In the genomic region with DNA sequence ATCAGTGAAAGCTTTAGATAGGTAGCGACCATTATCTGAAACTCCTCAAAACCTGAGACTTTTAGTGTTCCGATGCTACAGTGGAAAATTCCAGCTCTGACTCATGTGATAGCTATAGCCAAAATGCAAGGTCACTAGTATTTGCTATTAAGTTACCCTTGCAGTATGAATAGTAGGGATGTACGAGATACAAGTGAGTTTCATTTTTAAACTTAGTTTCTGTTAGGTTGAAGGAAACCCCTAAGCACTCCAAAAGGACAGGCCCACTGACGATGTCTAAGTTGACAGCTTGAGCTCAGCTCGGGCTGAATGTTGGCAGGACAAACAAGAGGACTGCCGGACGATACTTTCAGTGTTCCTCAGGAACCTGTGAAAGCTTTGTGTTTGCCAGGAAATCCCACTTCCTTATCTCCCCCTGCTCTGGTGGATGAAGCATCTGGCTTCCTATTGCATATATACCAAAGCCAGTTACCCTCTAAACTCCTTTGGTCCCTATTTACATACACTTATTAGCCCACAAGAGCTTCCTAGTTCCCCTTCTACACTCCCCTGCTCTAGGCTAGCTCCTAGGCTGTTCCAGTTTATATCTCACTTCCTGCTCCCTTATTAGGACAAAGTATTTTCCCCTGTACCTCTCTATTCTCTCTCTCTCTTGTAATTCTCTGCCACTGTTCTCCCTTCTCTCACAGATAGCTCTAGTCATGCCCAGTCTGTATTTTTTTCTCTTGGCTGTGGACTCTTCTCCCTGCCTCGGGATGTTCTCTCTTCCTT, we compare ENCODE assay signal across 14 mouse cellular contexts. TPM values are rescaled to one million over a fixed set of nuclear protein-coding genes. Genes with fewer than 3 reads are reported as not detected.
DNase-seq lines count a peak whose midpoint lies in the region; ATAC-seq and TF ChIP-seq lines count a peak whose summit lies in the region.
"Had no signal": no experiment of that assay in that cellular context is flagged by ENCODE, and none has a peak within 500 bp of the region (broad histone marks: within the 10 kb centered on the region; RNA-seq: fewer than 3 reads in every experiment).

No protein-coding gene starts in this region.

- WGBS in liver, embryonic 16.5 days (ENCODE audit: insufficient replicate concordance): 25% methylated on average over 8 of the region's 8 CpGs

- no peaks in the 10 kb centered on the region for H3K9me3 ChIP-seq in liver, embryonic 16.5 days (replicated peaks; ENCODE audit: control insufficient read depth, low read length)

- H3K27ac ChIP-seq in embryonic fibroblast, embryonic 13.5 days (ENCODE audit: insufficient read depth, low read length): peak overlapping the region; percentile 88
- no peak overlapping the region for H3K27ac ChIP-seq in liver, embryonic 16.5 days (ENCODE audit: low read length)

- no peaks in the 10 kb centered on the region for H3K36me3 ChIP-seq in liver, embryonic 16.5 days (ENCODE audit: control insufficient read depth, insufficient read depth)

- no peak overlapping the region for H3K9ac ChIP-seq in liver, embryonic 16.5 days (ENCODE audit: low read depth, low read length)

- ATAC-seq in liver, embryonic 16.5 days (ENCODE audit: low read depth): peak; percentile 7; the same call in 1 of the 2 replicates

- no peak for TF ChIP-seq CTCF in embryonic fibroblast, embryonic 13.5 days (IDR thresholded peaks at IDR 0.05; ENCODE audit: borderline replicate concordance, insufficient read depth, low read length)

- peaks cover 11% of the 10 kb centered on the region for H3K4me1 ChIP-seq in embryonic fibroblast, embryonic 13.5 days (ENCODE audit: control insufficient read depth, insufficient read depth, low read length)
- H3K4me1 ChIP-seq in liver, embryonic 16.5 days (ENCODE audit: control insufficient read depth, low read depth, low read length): no peaks in the 10 kb centered on the region

- TF ChIP-seq POLR2A in embryonic fibroblast, embryonic 13.5 days (IDR thresholded peaks at IDR 0.05; ENCODE audit: low read depth, low read length): no peak

- DNase-seq in heart, adult 18-20 months: peak; percentile 31 to 50
- DNase-seq in heart, adult 8-10 months (ENCODE audit: low spot score): no peak
- peak; percentile 55 for DNase-seq in 416B (ENCODE audit: low read depth)
- DNase-seq in yolk sac, embryonic 10.5 days (ENCODE audit: low spot score): no peak
- no peak for DNase-seq in cerebellum, adult 18-20 months
- DNase-seq in retina, embryonic 14.5 days (ENCODE audit: low spot score): no peak
- DNase-seq: cerebellum, postnatal 10 days; kidney, adult 9 months; midbrain, embryonic 14.5 days had no signal

- no peak overlapping the region for H3K4me3 ChIP-seq in embryonic fibroblast, embryonic 13.5 days (ENCODE audit: insufficient read depth, low read length)
- no peak overlapping the region for H3K4me3 ChIP-seq in liver, embryonic 16.5 days (ENCODE audit: low read depth, low read length)

- no peaks in the 10 kb centered on the region for H3K27me3 ChIP-seq in liver, embryonic 16.5 days (ENCODE audit: control insufficient read depth, insufficient read depth, low read depth, low read length)

- H3K4me2 ChIP-seq in liver, embryonic 16.5 days (ENCODE audit: low read depth, low read length): no peak overlapping the region

RNA-seq across cellular contexts. Expression of gene 9230104L09Rik, which starts 8.0 kb away (rescaled TPM):
- total RNA-seq in heart, adult 18-20 months (2021): under 1 TPM in 1 of 2 experiments, not detected in 1; 0.72 TPM
- total RNA-seq in heart, adult 8-10 months (2022): 1 to 10 TPM in 2 of 4 experiments, under 1 TPM in 2; 0.63 to 1.4 (median 0.89) TPM
- polyA plus RNA-seq in embryonic fibroblast, embryonic 13.5 days (2011; ENCODE audit: insufficient read length, low read depth, missing spikeins): not detected in 2 replicates
- not detected in 2 replicates for polyA plus RNA-seq in liver, embryonic 16.5 days (2015; fragmentation: Nextera tagmentation; extraction: Ambion mirVana)
- total RNA-seq: left cerebral cortex, adult 8-10 months had no signal
- polyA plus RNA-seq: midbrain, embryonic 14.5 days had no signal

RNA-seq across cellular contexts. Expression of gene Cst3, which starts 18.7 kb away (rescaled TPM):
- 100 to 1,000 TPM; 907 to 950 TPM for total RNA-seq in heart, adult 18-20 months (2021)
- 1,000 to 10,000 TPM in 1 of 4 experiments, 100 to 1,000 TPM in 3; 949 to 1,042 (median 983) TPM for total RNA-seq in heart, adult 8-10 months (2022)
- polyA plus RNA-seq in embryonic fibroblast, embryonic 13.5 days (2011; ENCODE audit: insufficient read length, low read depth, missing spikeins): 381 and 419 TPM in 2 replicates
- polyA plus RNA-seq in liver, embryonic 16.5 days (2015; fragmentation: Nextera tagmentation; extraction: Ambion mirVana): 179 and 183 TPM in 2 replicates

RNA-seq across cellular contexts. Expression of gene Cst9, which starts 21.9 kb away (rescaled TPM):
- total RNA-seq in heart, adult 18-20 months (2021): under 1 TPM; 0.82 to 0.90 TPM
- 1 to 10 TPM in 1 of 4 experiments, under 1 TPM in 3; 0.54 to 1.1 (median 0.83) TPM for total RNA-seq in heart, adult 8-10 months (2022)
- polyA plus RNA-seq in embryonic fibroblast, embryonic 13.5 days (2011; ENCODE audit: insufficient read length, low read depth, missing spikeins): not detected in 2 replicates
- polyA plus RNA-seq in liver, embryonic 16.5 days (2015; fragmentation: Nextera tagmentation; extraction: Ambion mirVana): not detected in 2 replicates
- total RNA-seq: adrenal gland, adult 18-20 months; left cerebral cortex, adult 8-10 months had no signal
- polyA plus RNA-seq: midbrain, embryonic 14.5 days had no signal

RNA-seq across cellular contexts. Expression of gene Cst13, which starts 36.9 kb away (rescaled TPM):
- total RNA-seq in heart, adult 18-20 months (2021): not detected
- not detected for total RNA-seq in heart, adult 8-10 months (2022)
- polyA plus RNA-seq in embryonic fibroblast, embryonic 13.5 days (2011; ENCODE audit: insufficient read length, low read depth, missing spikeins): not detected in 2 replicates
- polyA plus RNA-seq in liver, embryonic 16.5 days (2015; fragmentation: Nextera tagmentation; extraction: Ambion mirVana): not detected in 2 replicates
- total RNA-seq: adrenal gland, adult 18-20 months; left cerebral cortex, adult 8-10 months had no signal
- polyA plus RNA-seq: gonadal fat pad, adult 2 months; midbrain, embryonic 14.5 days had no signal

RNA-seq across cellular contexts. Expression of gene Cst8, which starts 58.2 kb away (rescaled TPM):
- not detected for total RNA-seq in heart, adult 18-20 months (2021)
- total RNA-seq in heart, adult 8-10 months (2022): not detected
- polyA plus RNA-seq in embryonic fibroblast, embryonic 13.5 days (2011; ENCODE audit: insufficient read length, low read depth, missing spikeins): not detected in 2 replicates
- polyA plus RNA-seq in liver, embryonic 16.5 days (2015; fragmentation: Nextera tagmentation; extraction: Ambion mirVana): 0.43 and 0.79 TPM in 2 replicates
- total RNA-seq: left cerebral cortex, adult 8-10 months had no signal
- polyA plus RNA-seq: midbrain, embryonic 14.5 days had no signal

Comparison
In these comparisons a context has a peak if more than half of its experiments do, and no peak if none do; other contexts are left out.
1. DNase-seq: peak in heart, adult 18-20 months (2 of 2) and 416B (single experiment); none in heart, adult 8-10 months (single experiment), yolk sac, embryonic 10.5 days (single experiment), cerebellum, adult 18-20 months (0 of 2) and retina, embryonic 14.5 days (single experiment).